Mouse (Mus musculus) gastrocnemius, adult 2 months (tissue): ENCODE measurements around the gene Shprh. TPM values are rescaled to one million over a fixed set of nuclear protein-coding genes. Genes with fewer than 3 reads are reported as not detected.
"Not testable (repeated sequence)": the region's sequence is repeated elsewhere in the genome, so short reads cannot be mapped to it uniquely, and the experiment has no call there.

Source experiments
- DNase-seq: peaks from one replicate; pipeline ENCODE4 v3.0.0; 2022
- H3K27ac ChIP-seq: fragments of 200-600 bp; 2 replicates; pipeline ENCODE4 v1.8.1; 2022; ENCODE audit warnings: mild to moderate bottlenecking
- H3K4me3 ChIP-seq: fragments of 200-600 bp; 2 replicates; pipeline ENCODE4 v1.8.1; 2022; ENCODE audit warnings: mild to moderate bottlenecking, moderate library complexity
- CTCF ChIP-seq: fragments of 200-600 bp; IDR thresholded peaks from 2 replicates; pipeline ENCODE4 v1.8.1; 2022; ENCODE audit warnings: antibody characterized with exemption, mild to moderate bottlenecking, moderate library complexity
- intact Hi-C: fragments of 180-260 bp; cut with DNase I; formaldehyde crosslinking; loops from one replicate; pipeline ENCODE4 v1.15.1; 2025
- total RNA-seq, 2 experiments: library from RNA; stranded (reverse); gene quantifications; 2 replicates each; pipeline ENCODE4 v1.2.3; 2021

The Shprh gene
- total RNA-seq, 2 experiments from 2014 or later = 8.7 to 9.4 TPM

DNA sequence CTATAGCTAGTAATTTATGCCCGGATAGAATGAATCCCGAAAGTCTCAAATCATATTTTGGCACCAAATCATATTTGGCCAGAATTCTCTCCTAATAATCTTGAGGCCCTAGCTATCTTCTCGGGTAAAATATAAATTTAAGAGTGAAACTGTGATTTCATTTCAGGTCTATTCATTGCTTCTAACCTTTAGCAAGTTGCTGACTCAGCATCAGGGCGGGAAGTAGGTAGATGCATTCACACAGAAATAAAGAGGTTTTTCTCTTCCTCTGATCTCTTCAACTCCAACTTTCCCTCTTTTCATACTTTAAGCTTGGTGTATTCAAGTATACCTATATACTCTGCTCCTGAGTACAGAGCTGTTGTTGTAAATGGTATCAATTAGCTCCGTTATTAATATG, 30.9 kb downstream of the Shprh start:
- TF ChIP-seq CTCF = no peak
- intact Hi-C loops = no loop called here
- DNase-seq = no peak
- H3K27ac ChIP-seq = no peak overlapping the region
- H3K4me3 ChIP-seq = no peak overlapping the region

DNA sequence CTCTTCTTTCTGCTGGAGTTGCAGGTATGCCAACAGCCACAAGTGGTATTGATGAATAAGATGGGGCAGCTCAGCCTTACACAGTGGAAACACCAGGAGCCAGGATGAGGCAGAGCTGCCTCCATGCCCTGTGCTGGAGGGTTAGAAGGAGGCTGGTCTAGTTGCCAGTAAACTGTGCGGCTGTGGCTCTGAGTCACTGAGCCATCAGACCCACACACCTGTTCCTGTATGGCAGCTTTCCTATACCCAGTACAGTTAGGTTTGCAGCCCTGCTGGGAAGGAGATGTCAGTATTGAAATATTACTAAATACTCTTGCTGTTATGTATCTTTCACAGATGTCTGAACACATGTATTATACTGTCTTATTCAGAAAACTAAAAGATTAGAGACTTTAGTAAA, 48.1 kb downstream of the Shprh start:
- peak; percentile 48 for DNase-seq
- Histone ChIP-seq H3K4me3 (no peak overlapping the region), H3K27ac (peak overlapping the region; percentile 52)
- intact Hi-C loops = loop anchor here (5.0 kb wide), 1 partner anchor 35 kb away; no protein-coding TSS in a partner anchor
- no peak for TF ChIP-seq CTCF

DNA sequence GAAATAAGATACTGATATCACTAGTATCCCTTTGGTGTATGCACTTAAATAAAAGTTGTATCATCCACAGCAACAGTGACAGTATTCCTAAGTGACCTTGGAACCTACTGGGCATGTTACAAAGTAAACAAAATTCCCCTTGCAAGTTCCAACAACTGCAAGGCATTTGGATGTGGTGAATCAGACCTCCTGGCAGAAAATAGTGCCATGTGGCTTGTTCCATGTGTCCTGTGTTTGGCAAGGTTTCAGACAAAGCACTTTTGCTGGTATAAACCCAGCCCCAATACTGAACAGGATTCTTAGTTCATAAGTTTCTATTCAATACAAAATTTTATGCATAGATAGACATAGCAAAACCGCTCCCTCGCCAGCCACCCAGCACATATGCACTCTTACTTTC, 49.1 kb downstream of the Shprh start:
- no peak for TF ChIP-seq CTCF
- intact Hi-C loops = loop anchor here (5.0 kb wide), 1 partner anchor 36 kb away; no protein-coding TSS in a partner anchor
- no peak for DNase-seq
- Histone ChIP-seq H3K27ac (peak overlapping the region; percentile 52), H3K4me3 (no peak overlapping the region)

DNA sequence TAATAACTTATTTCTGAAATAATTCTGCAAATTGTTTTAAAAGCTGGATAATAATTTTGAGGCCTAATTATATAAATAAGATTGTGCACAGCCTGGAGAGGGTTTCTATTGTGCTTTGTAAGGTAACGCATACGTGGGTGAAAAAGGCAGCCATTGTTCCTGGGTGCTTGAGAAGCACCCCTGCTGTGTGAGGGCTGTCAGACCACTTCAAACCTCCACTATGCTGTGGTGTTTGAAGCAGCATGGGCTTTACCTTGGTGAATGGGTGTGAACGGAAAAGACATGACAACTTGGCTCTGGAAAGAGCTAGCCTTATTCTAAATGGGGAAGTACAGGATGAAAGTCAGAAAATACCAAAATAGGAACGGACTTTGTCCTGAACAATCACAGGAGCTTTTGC, 50.8 kb downstream of the Shprh start:
- H3K27ac ChIP-seq = no peak overlapping the region
- DNase-seq = no peak
- intact Hi-C loops = loop anchor here (5.0 kb wide), 1 partner anchor 38 kb away; no protein-coding TSS in a partner anchor

DNA sequence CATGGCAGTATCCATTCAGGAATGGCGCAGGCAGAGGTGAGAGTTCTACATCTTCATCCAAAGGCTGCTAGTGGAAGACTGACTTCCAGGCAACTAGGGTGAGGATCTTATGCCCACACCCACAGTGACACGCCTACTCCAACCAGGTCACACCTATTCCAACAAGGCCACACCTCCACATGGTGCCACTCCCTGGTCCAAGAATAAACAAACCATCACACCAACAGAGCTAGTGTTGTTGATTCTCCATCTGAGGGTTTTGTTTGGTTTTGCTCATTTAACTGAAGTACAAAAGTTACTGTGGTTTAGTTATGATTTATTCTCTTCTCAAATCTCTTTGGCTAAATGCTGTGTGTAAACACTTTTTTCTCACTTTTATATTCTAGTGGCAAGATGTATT, 56.7 kb downstream of the Shprh start:
- DNase-seq, H3K4me3 ChIP-seq, intact Hi-C loops, H3K27ac ChIP-seq: not testable (repeated sequence)

More for the DNA sequence above, 50.8 kb downstream of the Shprh start:
- no peak overlapping the region for H3K4me3 ChIP-seq
- no peak for TF ChIP-seq CTCF

DNA sequence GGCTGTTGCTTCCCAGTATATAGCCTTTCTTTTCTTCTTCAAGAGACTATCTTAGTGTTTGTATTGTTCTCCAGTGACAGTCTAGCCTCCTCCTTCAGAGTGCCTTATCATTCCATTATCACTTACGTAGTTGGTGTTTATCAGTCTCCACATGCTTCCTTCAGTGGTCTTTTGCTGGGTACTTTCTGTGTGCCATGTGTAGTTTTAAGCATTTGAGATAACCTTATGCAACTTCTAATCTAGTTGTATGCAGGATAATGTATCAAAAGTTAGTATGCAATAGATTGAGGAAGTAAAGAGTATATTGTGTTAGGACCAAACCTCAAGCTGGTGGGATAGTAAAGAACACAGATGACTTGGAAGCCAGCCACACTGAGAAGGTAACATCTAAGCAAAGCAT, 59.4 kb downstream of the Shprh start:
- intact Hi-C loops = no loop called here
- H3K27ac ChIP-seq = no peak overlapping the region
- no peak for TF ChIP-seq CTCF
- no peak overlapping the region for H3K4me3 ChIP-seq
- DNase-seq = no peak

DNA sequence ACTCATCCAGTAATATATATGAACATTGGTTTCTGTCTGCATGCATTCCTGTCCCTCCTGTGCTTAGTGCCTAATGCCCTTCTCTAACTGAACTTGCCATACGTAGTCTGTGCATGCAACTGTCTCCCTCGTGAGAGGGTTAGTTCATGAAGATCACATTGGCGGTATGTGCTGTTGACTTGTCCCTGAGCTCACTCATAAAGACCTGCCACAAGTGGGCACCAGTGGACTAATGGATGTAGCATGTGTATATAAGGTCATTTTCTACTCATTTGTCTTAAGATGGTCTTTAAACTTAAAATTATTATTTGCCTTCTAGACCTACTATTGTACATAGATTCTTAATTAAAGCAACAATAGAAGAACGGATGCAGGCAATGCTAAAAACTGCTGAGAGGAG, 62.8 kb downstream of the Shprh start:
- Histone ChIP-seq H3K4me3 (no peak overlapping the region), H3K27ac (no peak overlapping the region)
- DNase-seq = peak; percentile 21
- intact Hi-C loops = loop anchor here (5.0 kb wide), 1 partner anchor 70 kb away; the partner anchor contains the start of gene Fbxo30
- peak; percentile 49 for TF ChIP-seq CTCF

DNA sequence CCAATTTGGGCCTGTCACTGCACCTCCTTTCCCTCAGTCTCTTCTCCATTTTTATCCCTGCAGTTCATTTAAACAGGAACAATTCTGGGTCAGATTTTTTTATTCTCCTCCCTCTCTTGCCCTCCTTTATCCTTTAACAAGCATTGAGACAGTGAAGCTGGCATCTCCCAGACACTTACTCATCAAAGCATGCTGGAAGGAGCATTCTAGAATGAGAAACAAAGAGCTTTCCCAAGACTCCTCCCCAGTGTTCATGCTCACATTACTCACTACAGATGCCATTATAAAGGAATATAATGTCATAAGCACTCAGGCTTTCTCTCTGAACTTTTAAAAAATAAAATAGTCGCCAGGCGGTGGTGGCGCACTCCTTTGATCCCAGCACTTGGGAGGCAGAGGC, 77.2 kb downstream of the Shprh start:
- intact Hi-C loops = no loop called here
- Histone ChIP-seq H3K4me3 (no peak overlapping the region), H3K27ac (no peak overlapping the region)
- no peak for TF ChIP-seq CTCF
- DNase-seq = no peak

DNA sequence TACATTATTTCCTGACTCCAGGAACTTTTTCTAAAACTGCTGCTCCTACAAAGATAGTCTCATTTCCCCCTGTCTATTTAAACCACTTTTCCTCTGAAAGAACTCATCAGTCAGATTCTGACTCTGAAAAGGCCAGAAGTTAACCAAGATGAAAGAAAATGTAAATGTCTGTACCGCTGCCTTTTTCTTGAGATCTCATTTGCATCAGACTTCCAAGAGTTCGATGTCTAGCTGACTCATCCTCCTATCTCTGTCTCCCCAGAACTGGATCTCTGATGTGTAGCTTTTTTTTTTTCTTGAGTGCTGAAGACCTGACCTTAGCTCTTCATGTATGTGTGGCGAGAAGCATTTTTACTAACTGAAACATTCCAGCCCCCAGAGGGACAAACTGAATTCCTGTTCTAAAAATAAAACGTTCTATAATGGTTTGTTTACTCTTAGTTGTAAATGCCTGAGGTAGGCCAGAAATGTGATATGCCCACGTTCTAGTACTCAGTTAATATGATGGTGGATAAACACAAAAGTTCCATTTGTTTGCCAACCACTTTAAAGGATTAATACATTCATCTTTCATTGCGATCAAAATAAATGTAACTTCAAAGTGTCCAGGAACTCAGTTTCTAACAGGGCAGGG, 80.4 kb downstream of the Shprh start:
- no peak; the same call in 1 of the 2 replicates for TF ChIP-seq CTCF
- Histone ChIP-seq H3K27ac (peak overlapping the region; percentile 70), H3K4me3 (no peak overlapping the region)
- intact Hi-C loops = loop anchor here (5.0 kb wide), 1 partner anchor 53 kb away; the partner anchor contains the start of gene Fbxo30
- DNase-seq = no peak

DNA sequence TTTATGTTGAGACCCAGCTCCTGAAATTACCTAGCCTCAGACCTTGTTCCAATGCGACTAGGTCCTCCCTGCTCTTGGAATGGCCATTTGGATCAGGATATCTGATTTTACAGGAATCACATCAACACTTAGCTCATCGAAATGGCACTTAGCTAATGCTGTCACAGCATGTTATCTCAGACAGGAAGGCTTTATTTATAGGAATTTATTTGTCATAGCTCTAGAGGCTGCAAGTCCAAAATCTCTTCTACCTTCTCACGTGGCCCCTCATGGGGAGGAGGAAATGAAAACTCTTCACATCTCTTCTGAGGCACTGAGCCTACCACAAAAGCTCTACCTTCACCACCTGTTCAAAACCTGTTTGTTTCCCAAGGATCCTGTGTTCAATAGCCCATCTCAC, 84.0 kb downstream of the Shprh start:
- no peak for TF ChIP-seq CTCF
- intact Hi-C loops = loop anchor here (5.0 kb wide), 1 partner anchor 49 kb away; the partner anchor contains the start of gene Fbxo30
- Histone ChIP-seq H3K4me3 (no peak overlapping the region), H3K27ac (no peak overlapping the region)
- DNase-seq = no peak

DNA sequence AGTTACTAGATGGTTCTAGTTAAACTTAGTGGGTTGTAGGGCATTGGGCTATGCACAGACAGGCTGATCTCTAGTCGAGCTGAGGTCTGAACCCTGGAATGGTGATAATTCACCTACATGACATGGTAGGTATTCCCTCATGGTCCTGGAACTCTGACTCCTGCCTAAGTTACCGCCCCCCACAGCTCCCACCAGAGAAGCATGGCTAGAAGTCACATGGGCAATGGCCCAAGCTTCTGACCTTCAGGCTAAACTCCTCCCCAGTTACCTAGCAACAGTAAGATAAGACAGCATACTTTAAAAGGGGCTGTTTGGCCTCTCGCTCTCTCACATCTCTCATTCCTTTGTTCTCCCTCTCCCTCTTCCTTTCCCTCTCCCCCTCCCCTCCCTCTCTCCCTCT, 93.8 kb downstream of the Shprh start:
- DNase-seq, intact Hi-C loops, H3K4me3 ChIP-seq, H3K27ac ChIP-seq: not testable (repeated sequence)

DNA sequence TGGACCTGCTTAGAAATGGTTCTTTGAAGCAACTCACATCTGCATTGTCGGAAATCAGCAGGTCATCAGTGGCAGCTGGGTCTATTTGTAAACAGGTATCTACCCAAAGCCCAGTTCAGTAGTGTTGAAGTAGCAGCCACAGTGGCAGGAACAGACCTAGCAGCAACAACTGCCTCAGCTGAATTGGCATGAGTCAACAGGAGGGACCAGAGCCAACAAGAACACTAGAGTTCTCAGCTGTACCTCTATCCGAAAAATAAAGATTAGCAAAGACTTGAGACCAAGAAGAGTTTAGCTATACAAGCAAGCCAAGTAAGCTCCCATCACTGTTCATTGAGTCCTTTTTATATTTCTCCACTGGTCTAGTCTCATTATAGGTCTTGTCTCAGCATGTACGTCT, 99.0 kb downstream of the Shprh start:
- intact Hi-C loops = no loop called here
- Histone ChIP-seq H3K4me3 (no peak overlapping the region), H3K27ac (no peak overlapping the region)
- no peak for TF ChIP-seq CTCF
- no peak for DNase-seq

DNA sequence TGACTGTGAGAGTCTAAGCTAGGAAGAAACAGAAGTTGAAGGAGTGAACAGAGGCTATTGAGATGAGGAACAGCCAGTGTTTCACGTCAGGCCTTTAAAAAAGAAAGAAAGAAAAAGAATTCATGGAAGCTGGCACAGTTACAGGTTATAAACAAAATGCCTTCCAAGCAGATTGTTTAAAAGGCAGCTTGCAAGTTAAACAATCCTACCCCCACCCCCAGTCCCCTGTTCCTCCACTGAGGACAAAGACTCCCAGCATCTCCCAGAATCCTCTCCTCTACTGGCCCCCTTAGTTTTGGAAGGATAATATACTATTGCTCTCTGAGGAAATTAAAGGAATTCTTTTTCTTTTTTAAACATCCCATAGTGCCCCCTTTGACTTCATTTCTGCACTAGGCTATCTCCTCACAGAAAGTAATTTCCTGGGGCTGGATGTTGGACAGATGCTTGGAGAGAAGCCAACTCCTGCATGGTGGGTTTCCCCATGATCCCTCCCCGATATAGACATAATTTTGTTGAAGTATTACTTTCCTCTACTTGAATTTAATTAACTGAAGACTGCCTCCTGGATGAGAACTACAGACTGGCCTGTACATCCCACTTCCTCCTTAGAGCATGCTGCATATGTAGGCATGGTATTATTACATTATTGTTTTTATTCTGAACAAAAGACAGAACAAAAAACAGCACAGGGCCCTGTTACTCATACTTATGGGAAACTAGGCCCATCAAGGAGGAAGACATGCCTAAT, 101.2 kb downstream of the Shprh start:
- intact Hi-C loops = no loop called here
- DNase-seq = no peak
- no peak overlapping the region for H3K27ac ChIP-seq
- no peak for TF ChIP-seq CTCF
- no peak overlapping the region for H3K4me3 ChIP-seq

DNA sequence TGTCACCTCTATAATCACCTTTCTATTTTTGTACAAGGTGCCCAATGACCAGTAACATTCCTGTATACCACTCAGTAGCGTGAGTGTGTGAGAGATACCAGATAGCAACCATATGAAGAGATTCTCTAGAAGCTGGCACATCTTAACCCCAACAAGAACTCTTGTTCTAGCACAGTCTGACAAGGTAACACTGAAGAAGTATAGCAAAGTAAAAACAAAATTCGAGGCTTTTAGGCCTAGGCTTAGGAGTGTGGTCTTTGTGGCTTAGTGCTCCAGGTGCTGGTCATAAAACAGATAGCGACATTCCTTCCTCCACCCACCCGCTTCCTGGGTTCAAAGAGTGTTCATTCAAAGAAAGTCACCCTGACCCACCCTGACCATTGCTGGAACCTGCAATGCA, 104.4 kb downstream of the Shprh start:
- intact Hi-C loops, H3K27ac ChIP-seq, H3K4me3 ChIP-seq, DNase-seq: not testable (repeated sequence)
